Mouse (Mus musculus) c-Kit-negative CD71-positive TER-119-positive erythroid progenitor cells, embryonic 14.5 days (primary cell): Measurements from ENCODE around the gene Mblac1.
"Not testable (repeated sequence)": the region's sequence is repeated elsewhere in the genome, so short reads cannot be mapped to it uniquely, and the experiment has no call there.

Experiments
- DNase-seq: peaks from one replicate; pipeline ENCODE4 v3.0.0-alpha.2; 2013; ENCODE audit warnings: low read depth, low spot score

The Mblac1 gene

DNA sequence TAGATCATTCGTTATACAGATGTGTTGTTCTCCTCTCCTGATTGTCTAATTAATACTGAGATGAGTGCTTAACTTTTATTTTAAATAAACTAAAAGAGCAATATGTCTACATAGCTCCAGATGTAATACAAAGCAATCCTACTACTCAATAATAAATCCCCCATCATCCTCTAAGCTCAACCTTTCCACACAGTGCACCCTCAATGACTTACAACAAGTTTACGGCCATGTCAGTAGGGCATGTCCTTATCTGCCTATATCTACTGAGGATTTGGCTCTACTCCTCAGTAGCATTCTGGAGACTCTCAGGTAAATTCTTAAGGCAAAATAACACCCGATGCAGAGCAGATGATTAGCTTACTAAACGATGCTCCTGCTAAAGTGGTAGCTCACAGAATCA is 13.8 kb downstream of the Mblac1 start:
- DNase-seq: no peak

DNA sequence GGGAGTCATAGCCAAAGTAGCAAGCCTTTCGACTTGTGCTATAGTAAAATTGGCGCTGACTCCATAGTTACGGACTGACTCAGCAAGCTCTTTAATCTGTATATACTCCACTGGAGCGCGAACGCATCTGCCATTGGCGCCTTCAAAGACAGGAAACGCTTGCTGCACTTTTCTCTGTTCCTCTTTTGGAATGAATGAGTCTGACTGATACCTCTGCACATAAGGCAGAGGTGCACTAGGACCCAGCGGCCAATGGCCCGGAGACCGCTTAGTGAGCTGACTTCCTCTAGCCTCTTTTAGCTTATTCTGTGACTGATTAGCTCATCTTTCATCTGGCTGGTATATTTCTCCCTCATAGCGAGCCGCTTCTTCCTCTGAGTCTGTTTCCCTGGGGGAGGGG is 22.5 kb downstream of the Mblac1 start:
- DNase-seq: not testable (repeated sequence)

DNA sequence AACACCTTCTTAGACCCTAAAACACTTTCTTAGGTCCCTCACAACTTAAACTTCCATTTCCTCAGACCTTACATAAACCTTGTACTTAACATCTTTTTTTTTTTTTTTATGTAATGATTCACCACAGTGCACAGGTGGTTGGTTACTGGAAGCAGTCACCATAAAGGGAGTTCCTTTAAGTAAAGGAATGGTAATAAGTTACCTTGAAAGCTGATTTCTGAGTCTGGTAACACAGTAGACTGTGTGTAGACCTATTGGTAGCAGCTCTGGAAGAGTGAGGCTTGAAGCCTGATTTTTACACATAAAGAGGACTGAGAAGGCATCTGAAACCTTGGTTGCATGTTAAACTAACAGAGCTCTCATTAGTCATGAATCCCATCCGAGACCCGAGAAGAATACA is 25.8 kb downstream of the Mblac1 start:
- no peak for DNase-seq

DNA sequence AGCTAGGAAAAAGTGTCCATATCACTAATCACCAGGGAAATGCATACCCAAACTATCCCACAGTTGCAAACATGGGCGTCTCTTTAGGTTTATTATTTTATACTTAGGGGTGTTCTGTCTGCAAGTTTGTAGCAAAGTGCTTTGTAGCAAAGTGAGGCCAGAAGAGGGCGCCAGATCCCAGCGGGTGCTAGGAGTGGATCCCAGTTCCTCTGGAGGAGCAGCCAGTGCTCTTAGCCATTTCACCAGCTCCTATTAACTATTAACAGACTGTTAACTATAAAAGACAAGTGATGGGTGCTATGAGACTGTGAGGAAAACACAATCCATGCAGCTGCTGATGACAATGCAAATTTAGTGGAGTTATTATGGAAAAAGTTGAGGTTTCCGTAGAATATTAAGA is 28.0 kb downstream of the Mblac1 start:
- peak; percentile 27 for DNase-seq

DNA sequence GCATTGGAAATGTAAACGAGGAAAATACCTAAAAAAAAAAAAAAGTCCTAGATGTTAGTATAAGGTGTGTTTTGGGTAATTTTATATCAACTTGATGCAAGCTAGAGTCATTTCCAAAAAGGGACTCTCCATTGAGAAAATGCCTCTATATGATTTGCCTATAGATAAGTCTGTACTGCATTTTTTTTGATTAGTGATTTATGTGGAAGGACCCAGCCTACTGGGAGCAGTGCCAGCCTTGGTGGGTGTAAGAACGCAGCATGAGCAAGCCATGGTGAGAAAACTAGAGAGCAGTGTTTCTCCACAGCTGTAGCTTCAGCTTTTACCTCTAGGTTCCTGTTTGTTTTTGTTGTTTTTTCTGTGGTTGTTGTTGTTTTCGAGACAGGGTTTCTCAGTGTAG is 29.2 kb downstream of the Mblac1 start:
- no peak for DNase-seq

GRCm38 (mm10) chr5:138225700-138226099 is 31.6 kb downstream of the Mblac1 start, which contains the start of gene Nxpe5:
Nxpe5 (plus strand) TSS chr5:138225898.
- no peak for DNase-seq

- no peak for DNase-seq
These were observed 32.4 kb downstream of the Mblac1 start for GRCm38 (mm10) chr5:138226491-138226890.

DNA sequence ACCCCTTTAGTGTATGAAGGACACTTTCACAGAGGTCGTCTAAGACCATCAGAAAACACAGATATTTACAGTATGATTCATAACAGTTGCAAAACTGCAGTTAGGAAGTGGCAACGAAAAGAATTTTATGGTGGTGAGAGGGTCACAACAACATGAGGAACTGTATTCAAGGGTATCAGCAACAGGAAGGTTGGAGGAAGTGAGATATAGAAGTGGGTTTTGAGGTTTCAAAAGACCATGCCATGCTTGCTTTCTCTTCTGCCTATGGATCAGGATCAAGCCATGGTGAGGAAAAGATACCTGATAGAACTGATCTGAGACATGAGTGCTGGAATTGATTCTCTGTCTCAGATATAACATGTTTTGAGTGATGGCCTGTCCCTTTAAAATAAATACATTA is 33.3 kb downstream of the Mblac1 start:
- DNase-seq: no peak

DNA sequence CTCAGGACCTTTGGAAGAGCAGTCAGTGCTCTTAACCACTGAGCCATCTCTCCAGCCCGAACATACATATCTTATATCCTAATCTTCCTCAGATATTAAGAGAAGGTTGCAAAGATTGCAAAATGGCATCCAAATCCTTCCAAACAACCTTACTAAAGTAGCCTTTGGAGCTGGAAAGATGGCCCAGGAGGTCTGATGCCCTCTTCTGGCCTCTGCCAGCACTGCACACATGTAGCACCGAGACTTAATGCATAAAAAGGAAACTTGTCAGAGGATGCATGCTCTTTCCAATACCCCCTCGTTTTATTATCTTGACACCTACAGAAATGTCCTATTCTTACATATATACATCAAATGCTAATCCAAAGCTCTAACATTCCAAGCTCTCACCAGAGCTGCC is 33.9 kb downstream of the Mblac1 start:
- DNase-seq: no peak

DNA sequence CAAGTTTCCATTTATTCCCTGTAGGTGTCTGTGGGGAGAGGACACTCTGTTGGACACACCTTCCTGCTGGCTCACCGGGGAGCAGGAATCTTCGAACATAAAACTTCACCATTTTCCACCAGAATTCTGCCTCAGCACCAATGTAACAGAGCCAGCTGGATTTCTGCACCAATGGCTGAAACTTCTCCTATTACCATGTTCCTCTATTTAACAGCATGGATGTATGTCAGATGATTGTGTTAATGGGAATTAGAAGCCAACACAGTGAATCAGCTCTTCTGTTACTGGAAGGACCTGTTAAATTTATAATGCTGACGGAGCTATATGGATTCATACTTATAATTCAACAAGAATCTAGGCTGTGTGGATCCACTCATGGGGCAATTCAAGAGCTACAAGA is 35.4 kb downstream of the Mblac1 start:
- DNase-seq: no peak

DNA sequence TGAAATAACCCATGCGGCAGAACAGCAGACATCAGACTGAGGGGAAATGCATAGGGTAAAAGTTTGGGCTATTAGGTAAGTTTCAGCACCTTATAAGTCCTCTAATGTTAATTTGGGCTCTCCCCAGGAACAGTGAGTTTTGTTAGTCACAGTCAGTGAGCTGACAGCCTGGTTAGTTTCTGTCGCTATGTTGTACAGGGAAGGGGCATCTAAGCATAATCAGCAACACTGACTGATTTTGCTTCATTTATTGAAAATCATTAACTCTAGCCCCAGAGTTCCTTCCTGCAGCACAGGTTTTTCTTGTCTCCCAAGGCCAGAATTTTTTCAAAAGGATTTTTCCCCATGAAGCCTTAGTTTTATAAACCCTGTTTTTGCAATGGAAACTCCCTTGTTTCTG is 39.7 kb downstream of the Mblac1 start:
- DNase-seq: no peak

DNA sequence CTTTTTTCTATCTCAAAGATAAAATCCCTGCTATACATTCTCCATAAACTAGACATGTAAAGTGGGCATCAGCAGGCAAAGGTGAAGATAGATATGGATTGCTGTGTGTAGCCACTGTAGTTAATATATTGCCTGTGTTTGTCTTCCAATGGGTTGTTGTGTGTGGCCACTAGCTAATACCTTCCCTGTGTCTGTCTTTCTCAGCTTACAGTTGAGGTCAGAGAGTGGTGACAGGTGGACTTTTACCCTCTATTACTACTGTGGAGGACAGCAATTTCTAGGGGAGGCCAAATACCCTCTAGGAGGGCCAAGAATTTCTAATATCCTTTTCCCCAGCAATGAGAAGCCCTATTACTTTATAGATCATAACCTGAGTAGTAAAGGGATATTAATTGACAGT is 40.1 kb downstream of the Mblac1 start:
- no peak for DNase-seq

DNA sequence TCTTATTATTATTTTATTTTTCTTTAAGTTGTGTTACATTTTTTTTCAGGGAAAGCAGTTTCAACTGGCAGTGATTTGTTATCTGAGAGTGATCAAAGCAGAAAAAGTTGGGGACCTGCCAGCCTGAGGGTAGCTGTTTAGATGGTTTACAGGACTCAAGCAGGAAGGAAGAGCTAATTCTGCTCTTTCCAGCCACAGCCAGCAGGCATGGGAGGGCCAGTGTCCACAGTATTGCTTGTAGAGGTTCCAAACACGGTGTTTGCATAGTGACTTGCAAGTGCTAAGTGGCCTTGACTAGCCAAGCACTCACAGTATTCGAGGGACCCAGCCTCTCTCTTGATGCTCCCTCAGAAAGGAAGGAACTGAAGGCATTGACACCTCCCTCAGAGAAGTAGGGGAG is 47.4 kb downstream of the Mblac1 start:
- no peak for DNase-seq
